Mouse (Mus musculus): ENCODE measurements at regions not wholly inside any gene's neighbourhood (a gene's known extent, or its start where the extent isn't known, plus 50 kb on each side); places are given as distances from the start of the nearest gene placed in this dataset.
A peak's percentile ranks its signal among the peaks of the same experiment; 100 is the strongest.

DNA sequence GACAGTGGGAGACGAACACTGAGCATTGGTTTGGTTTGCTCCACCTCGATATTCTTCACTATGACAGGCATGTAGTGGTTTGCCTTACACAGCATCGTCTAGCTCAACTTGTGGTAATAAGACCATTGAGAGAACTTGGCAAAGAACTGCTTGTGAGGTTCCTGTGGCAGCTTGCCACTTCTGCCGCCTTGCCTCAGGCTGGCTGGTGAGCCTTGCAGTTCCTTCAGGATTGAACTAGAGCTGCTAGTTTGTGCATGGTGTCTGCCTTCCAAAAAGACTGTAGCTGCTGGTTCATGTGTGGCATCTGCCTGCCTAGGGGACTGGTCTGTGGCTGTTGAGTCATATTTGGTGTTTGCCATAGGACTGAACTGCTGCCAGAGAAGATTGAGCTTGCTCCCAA is 110.8 kb downstream of the Plxna1 start:
- no peak overlapping the region for H3K4me2 ChIP-seq
- H3K4me1 ChIP-seq, result no peaks in the 10 kb centered on the region
- H3K9me3 ChIP-seq, result no peaks in the 10 kb centered on the region
- ATAC-seq (ENCODE audit: low FRiP score), result no peak
- H3K9ac ChIP-seq, result no peak overlapping the region
- no peaks in the 10 kb centered on the region for H3K27me3 ChIP-seq
- WGBS, result 90% methylated on average over 4 of the region's 4 CpGs
- H3K27ac ChIP-seq, result no peak overlapping the region
- no peak overlapping the region for H3K4me3 ChIP-seq (replicated peaks)
- no peaks in the 10 kb centered on the region for H3K36me3 ChIP-seq (replicated peaks)

DNA sequence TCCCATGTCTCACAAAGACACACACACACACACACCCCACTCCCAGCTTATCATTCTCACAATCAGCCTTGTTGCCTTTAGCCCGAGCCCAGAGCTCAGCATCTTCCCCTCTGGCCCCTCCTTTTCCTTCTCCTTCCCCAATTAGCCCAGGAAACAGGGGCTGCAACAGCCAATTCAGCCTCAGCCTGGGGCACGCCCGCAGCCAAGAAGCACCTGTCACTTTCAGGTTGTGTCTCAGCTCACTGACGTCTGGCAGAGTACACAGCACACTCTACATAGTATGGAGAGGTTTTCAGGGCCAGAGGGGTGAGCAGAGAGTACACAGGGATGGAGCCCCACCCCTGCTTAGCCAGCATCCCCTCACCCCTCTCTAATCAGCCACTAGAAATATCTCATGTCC is 106.4 kb downstream of the Plxna1 start:
- WGBS, result 45% methylated on average over 4 of the region's 4 CpGs
- Histone ChIP-seq H3K27me3 (no peaks in the 10 kb centered on the region), H3K27ac (no peak overlapping the region), H3K9ac (no peak overlapping the region), H3K4me2 (no peak overlapping the region), H3K4me3 (replicated peaks) (no peak overlapping the region), H3K9me3 (no peaks in the 10 kb centered on the region), H3K4me1 (no peaks in the 10 kb centered on the region), H3K36me3 (replicated peaks) (no peaks in the 10 kb centered on the region)
- ATAC-seq (ENCODE audit: low FRiP score), result 0 out of 2 replicates have a peak, but pooled peaks have one; percentile 15

DNA sequence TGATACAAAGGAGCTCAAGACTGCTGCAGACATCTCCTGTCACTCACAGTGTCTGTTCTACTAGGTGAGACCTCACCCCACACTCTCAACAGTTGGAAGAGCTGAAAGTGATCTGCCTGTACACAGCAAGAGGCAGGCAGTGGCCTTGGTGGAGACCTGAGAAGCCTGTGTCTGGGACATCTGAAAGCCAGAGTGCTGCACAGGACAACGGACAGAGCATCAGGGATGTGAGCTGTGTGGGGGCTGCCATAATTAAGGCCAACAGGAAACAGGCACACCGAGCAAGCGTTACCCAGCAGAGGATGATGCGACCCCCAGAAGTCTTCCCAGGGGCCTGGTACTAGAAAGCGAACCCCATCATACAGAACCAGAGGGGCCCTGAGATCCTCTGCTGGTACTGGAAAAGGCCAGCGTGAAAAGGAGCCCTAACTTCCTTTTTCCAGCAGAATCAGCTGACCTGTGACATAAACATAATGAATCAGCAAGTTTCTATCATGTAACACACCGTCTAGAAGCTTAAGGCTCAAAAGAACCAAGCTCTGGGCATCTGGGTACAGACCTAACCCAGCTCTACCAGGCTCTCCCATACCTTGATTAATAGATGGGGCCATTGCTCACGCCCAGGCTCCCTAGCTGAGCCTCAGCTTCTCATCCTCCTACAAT is 105.7 kb downstream of the Plxna1 start:
- Histone ChIP-seq H3K9ac (no peak overlapping the region), H3K27me3 (no peaks in the 10 kb centered on the region), H3K36me3 (replicated peaks) (no peaks in the 10 kb centered on the region), H3K4me2 (no peak overlapping the region), H3K4me3 (replicated peaks) (no peak overlapping the region), H3K4me1 (no peaks in the 10 kb centered on the region), H3K9me3 (no peaks in the 10 kb centered on the region), H3K27ac (no peak overlapping the region)
- WGBS, result 84% methylated on average over 8 of the region's 8 CpGs
- ATAC-seq (ENCODE audit: low FRiP score), result no peak

DNA sequence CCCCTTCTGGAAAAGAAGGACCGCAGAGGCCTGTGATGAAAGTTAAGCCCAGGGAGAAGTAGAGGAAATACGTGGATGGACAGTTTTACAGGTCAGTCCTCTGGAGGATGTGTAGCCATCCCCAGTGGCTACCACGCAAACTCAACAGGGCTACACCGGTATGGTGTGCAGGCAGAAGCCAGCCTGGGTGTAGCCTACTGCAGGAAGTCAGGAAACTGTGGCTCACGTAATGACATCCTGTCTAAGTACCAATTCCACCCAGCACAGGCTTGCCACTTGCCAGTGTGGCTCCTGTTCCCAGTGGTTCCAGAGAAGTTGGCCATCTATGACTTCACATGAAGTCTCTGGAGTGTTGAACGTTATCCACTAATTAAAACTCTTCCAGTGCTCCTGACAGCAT is 105.0 kb downstream of the Plxna1 start:
- no peaks in the 10 kb centered on the region for H3K36me3 ChIP-seq (replicated peaks)
- 89% methylated on average over 6 of the region's 6 CpGs for WGBS
- ATAC-seq (ENCODE audit: low FRiP score), result no peak
- no peak overlapping the region for H3K4me3 ChIP-seq (replicated peaks)
- H3K4me2 ChIP-seq, result no peak overlapping the region
- no peaks in the 10 kb centered on the region for H3K9me3 ChIP-seq
- H3K27ac ChIP-seq, result no peak overlapping the region
- H3K4me1 ChIP-seq, result no peaks in the 10 kb centered on the region
- no peaks in the 10 kb centered on the region for H3K27me3 ChIP-seq
- H3K9ac ChIP-seq, result no peak overlapping the region

DNA sequence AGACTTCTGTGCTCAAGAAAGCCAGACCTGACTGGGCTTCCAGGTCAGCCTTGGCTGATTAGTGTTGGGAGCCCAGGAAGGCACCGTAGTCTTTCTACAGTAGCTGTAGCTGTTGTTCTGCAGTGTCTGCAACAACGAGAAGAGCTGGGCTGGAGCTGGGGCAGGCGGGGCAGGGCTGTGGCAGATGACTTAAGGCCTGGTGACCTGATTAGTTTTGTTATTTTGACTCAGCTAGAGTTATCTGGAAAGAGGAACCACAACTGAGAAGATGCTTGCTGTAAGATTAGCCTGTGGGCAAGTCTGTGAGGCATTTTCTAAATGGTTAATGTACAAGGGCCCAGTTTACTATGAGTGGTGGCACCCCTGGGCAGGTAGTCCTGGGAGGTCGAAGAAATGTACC is 104.3 kb downstream of the Plxna1 start:
- Histone ChIP-seq H3K27ac (no peak overlapping the region), H3K9ac (no peak overlapping the region), H3K4me1 (no peaks in the 10 kb centered on the region), H3K4me2 (no peak overlapping the region), H3K9me3 (no peaks in the 10 kb centered on the region), H3K4me3 (replicated peaks) (no peak overlapping the region), H3K27me3 (no peaks in the 10 kb centered on the region), H3K36me3 (replicated peaks) (no peaks in the 10 kb centered on the region)
- 82% methylated on average over 4 of the region's 4 CpGs for WGBS
- ATAC-seq (ENCODE audit: low FRiP score), result no peak

DNA sequence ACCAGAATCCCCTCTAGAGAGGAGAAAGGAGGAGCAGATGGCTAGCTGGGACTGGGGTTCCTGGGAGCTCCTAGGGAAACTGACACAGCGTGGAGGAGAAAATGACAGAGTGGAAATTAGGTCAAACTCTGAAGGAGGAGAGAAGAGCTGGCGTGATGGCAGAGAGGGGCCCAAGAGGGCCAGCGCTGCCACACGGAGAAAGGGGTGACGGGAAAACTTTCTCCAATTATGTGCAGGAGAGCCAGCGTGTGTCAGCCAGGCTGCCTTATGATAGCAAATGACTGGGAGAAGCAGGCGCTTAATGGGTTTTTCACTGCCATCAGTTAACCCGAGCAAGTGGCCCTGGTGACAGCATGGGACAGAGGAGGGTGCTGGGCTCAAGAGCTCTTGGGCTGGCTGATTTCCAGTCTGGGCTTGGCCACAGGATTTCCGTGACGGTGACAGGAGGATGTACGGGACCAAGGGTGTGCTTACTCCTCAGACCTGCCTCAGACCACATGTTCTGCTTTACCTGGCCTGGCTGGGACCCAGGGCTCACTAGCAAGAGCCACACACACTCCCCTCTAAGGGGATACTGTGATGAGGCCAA is 102.9 kb downstream of the Plxna1 start:
- Histone ChIP-seq H3K9me3 (no peaks in the 10 kb centered on the region), H3K27ac (no peak overlapping the region), H3K27me3 (no peaks in the 10 kb centered on the region), H3K4me1 (no peaks in the 10 kb centered on the region), H3K9ac (no peak overlapping the region), H3K4me2 (no peak overlapping the region), H3K4me3 (replicated peaks) (no peak overlapping the region), H3K36me3 (replicated peaks) (no peaks in the 10 kb centered on the region)
- WGBS, result 82% methylated on average over 11 of the region's 11 CpGs
- ATAC-seq (ENCODE audit: low FRiP score), result no peak

DNA sequence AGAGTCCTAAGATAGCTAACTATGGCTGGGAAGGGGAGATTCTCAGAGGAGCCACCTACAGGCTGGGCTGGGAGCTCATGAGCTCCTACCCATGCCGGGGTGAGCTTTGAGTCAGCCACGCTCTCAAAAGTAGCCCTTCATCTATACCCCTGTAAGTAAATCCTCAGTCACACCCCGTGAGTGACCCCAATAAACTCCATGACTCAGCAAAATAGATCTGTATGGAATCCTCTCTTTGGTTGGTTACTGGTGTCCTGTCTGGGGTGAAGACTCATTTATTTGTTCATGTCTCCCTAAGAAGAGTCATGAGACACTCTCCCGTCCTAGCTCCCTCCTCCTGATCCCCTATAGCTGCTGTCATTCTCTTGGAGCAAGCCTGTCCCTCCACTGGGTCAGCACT is 99.5 kb downstream of the Plxna1 start:
- H3K9ac ChIP-seq, result no peak overlapping the region
- 78% methylated on average over 4 of the region's 4 CpGs for WGBS

DNA sequence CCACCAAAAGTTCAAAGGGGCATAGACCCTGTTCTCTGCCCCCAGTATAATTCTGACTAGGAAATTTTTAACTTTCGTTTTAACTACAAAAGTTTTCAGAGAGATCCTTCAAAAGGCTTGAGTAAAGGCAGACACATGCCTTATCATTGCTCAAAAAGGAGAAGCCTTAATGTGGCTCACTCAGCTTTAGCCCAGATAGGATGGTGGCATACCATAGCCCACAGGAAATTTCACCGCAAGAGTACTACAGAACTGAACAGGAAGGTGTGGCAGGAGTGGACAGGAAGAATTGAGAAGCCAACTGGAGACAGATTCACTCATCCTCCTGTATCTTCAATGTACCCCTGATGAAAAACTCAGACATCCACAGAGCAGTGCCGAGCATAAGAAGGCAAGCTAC is 97.1 kb downstream of the Plxna1 start:
- Histone ChIP-seq H3K4me2 (no peak overlapping the region), H3K27ac (no peak overlapping the region), H3K4me1 (no peaks in the 10 kb centered on the region), H3K36me3 (replicated peaks) (no peaks in the 10 kb centered on the region), H3K9ac (no peak overlapping the region), H3K27me3 (no peaks in the 10 kb centered on the region), H3K4me3 (replicated peaks) (no peak overlapping the region), H3K9me3 (no peaks in the 10 kb centered on the region)
- no peak for ATAC-seq (ENCODE audit: low FRiP score)
- 80% methylated on average over 3 of the region's 3 CpGs for WGBS

More for the DNA sequence above, 99.5 kb downstream of the Plxna1 start:
- no peak overlapping the region for H3K27ac ChIP-seq
- no peaks in the 10 kb centered on the region for H3K27me3 ChIP-seq
- no peak overlapping the region for H3K4me3 ChIP-seq (replicated peaks)
- H3K36me3 ChIP-seq (replicated peaks), result no peaks in the 10 kb centered on the region
- no peaks in the 10 kb centered on the region for H3K4me1 ChIP-seq
- H3K9me3 ChIP-seq, result no peaks in the 10 kb centered on the region
- no peak for ATAC-seq (ENCODE audit: low FRiP score)
- no peak overlapping the region for H3K4me2 ChIP-seq
